Mouse (Mus musculus) forebrain, embryonic 16.5 days (tissue): Measurements from ENCODE around the gene Wiz. TPM values are rescaled to one million over a fixed set of nuclear protein-coding genes. Genes with fewer than 3 reads are reported as not detected.

Source experiments
- ATAC-seq: fragments of 200-750 bp; cut with Nextera tagmentation; 2 replicates; pipeline ENCODE4 v1.8.0; 2017; ENCODE audit warnings: mild to moderate bottlenecking, moderate library complexity
- H3K27ac ChIP-seq: fragments of 300-500 bp; sonication (generic); 2 replicates; pipeline ENCODE4 v1.5.1; 2014; ENCODE audit warnings: low read length, control low read depth
- H3K27me3 ChIP-seq: fragments of 300-500 bp; sonication (generic); replicated peaks from 2 replicates; pipeline ENCODE4 v1.6.1; 2014; ENCODE audit warnings: low read length; ENCODE audit not compliant: control insufficient read depth, insufficient read depth
- H3K36me3 ChIP-seq: fragments of 300-500 bp; sonication (generic); 2 replicates; pipeline ENCODE4 v1.6.1; 2014; ENCODE audit not compliant: control insufficient read depth, insufficient read depth
- H3K4me1 ChIP-seq: fragments of 300-500 bp; sonication (generic); replicated peaks from 2 replicates; pipeline ENCODE4 v1.6.1; 2014; ENCODE audit warnings: low read length; ENCODE audit not compliant: control insufficient read depth, insufficient read depth
- H3K4me2 ChIP-seq: fragments of 300-500 bp; sonication (generic); 2 replicates; pipeline ENCODE4 v1.6.1; 2014; ENCODE audit warnings: mild to moderate bottlenecking, low read length, control low read depth
- H3K4me3 ChIP-seq: fragments of 300-500 bp; sonication (generic); replicated peaks from 2 replicates; pipeline ENCODE4 v1.5.1; 2014; ENCODE audit warnings: mild to moderate bottlenecking, low read length, control low read depth
- H3K9ac ChIP-seq: fragments of 300-500 bp; sonication (generic); replicated peaks from 2 replicates; pipeline ENCODE4 v1.6.1; 2014; ENCODE audit warnings: low read depth, low read length, control low read depth
- H3K9me3 ChIP-seq: fragments of 300-500 bp; sonication (generic); 2 replicates; pipeline ENCODE4 v1.6.1; 2016; ENCODE audit warnings: low read length; ENCODE audit not compliant: control insufficient read depth
- WGBS: fragments of 180-500 bp; shearing (Covaris S2); extraction: QIAGEN DNeasy Blood & Tissue Kit; methylation state at CpG from one replicate; pipeline ENCODE4 v1.1.7; 2014; 5-methylcytosine and 5-hydroxymethylcytosine counted together
- polyA plus RNA-seq: library from polyadenylated mRNA; unstranded; fragments of >200 nt; fragmentation: Nextera tagmentation; extraction: Ambion mirVana; gene quantifications from 2 replicates; pipeline ENCODE4 v1.2.1, GENCODE M21; 2015

The Wiz gene
- polyA plus RNA-seq, 1 experiment from 2014 or later, result 39.1 TPM

DNA sequence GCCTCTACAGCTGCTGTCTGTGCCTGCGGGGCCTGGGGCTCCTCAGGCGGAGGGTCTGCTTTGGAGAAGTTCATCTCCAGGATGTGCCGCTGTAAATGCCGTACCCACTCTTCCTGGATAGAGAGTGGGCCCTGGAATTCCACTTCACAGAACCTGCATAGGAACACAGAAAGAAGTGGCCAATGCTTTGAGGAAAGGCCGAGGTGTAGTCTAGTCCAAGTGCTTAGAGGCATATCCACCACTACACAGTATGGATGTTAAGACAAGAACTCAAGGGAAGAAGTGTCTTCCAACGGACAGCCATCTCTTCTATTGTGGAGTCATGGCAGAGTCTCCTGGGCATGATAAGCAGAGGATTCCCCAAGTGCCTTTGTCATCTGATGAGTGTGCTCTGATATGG lies 34.2 kb downstream of the Wiz start:
- no peaks in the 10 kb centered on the region for H3K9me3 ChIP-seq
- H3K36me3 ChIP-seq, result peaks cover 49% of the 10 kb centered on the region
- H3K4me2 ChIP-seq, result no peak overlapping the region
- H3K27ac ChIP-seq, result no peak overlapping the region
- no peak overlapping the region for H3K9ac ChIP-seq
- peaks cover 13% of the 10 kb centered on the region for H3K4me1 ChIP-seq
- ATAC-seq, result no peak
- WGBS, result 93% methylated on average over 6 of the region's 6 CpGs
- no peak overlapping the region for H3K4me3 ChIP-seq
- H3K27me3 ChIP-seq, result no peaks in the 10 kb centered on the region

DNA sequence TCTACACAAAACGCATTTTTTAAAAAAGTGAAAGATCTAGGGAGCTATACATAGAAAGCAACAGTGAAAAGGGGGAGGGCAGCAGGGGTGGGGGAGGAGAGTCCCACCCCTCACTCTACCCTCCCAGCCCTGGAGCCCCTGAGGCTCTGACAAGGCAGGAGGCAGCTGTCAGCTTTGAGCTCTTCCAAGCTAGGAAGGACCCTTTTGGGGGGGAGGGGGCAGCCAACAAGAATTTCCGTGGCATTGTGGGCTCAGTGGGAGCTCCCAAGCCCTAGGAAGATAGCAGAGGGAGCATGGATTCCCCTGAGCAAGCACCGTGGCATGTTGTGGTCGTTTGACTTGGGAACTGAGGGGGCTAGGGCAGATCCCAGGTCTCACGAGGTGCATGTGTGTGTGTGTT lies 35.0 kb downstream of the Wiz start:
- Histone ChIP-seq H3K4me1 (peaks cover 20% of the 10 kb centered on the region), H3K36me3 (peaks cover 42% of the 10 kb centered on the region), H3K4me2 (no peak overlapping the region), H3K9ac (peak overlapping the region; percentile 16; the same call in 1 of the 2 replicates), H3K9me3 (no peaks in the 10 kb centered on the region), H3K27ac (peak overlapping the region; percentile 51), H3K4me3 (no peak overlapping the region), H3K27me3 (no peaks in the 10 kb centered on the region)
- ATAC-seq, result no peak
- WGBS, result 60% methylated on average over 5 of the region's 5 CpGs

DNA sequence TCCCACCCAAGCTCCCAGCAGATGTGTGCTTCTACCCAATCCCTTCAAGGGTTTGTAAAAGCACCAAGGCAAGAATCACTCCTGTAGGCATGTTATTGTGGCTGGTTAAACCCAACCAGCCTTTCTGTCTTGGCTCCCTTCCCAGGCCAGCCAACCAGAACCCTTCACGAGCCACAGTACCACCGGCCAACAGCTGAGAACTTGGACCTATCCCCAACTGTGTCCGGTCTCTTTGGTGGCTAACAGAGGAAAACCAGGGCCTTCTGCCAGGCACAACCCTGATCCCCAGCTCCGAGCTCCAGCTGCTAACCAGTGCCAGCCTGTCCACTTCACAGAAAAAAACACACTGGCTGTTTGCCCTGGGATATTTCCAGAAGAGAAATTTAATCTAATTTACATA lies 35.5 kb downstream of the Wiz start:
- Histone ChIP-seq H3K27me3 (no peaks in the 10 kb centered on the region), H3K4me1 (peaks cover 25% of the 10 kb centered on the region), H3K9me3 (no peaks in the 10 kb centered on the region), H3K9ac (no peak overlapping the region), H3K36me3 (peaks cover 37% of the 10 kb centered on the region), H3K4me2 (no peak overlapping the region), H3K27ac (peak overlapping the region; percentile 37), H3K4me3 (no peak overlapping the region)
- peak; percentile 19 for ATAC-seq
- WGBS, result 23% methylated on average over 4 of the region's 4 CpGs

DNA sequence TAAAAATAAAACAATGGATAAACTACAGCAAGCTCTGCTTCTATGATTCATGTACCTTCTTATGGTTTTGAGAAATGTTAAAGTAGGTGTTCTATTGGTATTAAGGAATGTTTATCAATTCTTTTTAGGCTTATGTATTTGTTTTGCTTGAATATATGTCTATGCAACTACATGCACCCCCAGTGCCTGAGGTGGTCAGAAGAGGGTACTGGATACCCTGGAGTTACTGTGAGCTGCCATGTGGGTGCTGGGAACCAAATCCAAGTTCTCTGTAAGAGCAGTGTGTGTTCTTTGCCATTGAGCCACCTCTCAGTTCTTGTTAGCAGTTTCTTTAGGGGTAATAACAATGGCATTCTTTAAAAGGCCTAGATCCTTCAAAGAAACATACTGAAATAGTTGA lies 37.5 kb downstream of the Wiz start:
- H3K9ac ChIP-seq, result no peak overlapping the region
- H3K36me3 ChIP-seq, result peaks cover 21% of the 10 kb centered on the region
- H3K4me3 ChIP-seq, result no peak overlapping the region
- H3K9me3 ChIP-seq, result no peaks in the 10 kb centered on the region
- H3K4me2 ChIP-seq, result no peak overlapping the region
- ATAC-seq, result no peak
- peaks cover 36% of the 10 kb centered on the region for H3K4me1 ChIP-seq
- H3K27ac ChIP-seq, result no peak overlapping the region
- no peaks in the 10 kb centered on the region for H3K27me3 ChIP-seq

DNA sequence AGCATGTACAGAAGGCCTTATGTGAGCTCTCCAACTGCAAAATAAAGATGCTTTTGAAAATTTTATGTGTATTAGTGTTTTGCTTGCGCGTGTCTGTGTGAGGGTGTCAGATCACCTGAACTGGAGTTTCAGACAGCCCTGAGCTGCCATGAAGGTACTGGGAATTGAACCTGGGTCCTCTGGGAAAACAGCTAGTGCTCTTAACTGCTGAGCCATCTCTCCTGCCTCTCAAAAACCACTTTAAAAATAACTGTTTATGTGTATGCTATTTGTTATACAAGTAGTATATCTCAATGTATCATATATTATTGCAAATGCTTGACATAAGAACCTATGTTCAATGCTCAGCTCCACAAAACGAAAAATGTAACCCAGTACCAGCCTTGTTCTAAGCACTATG lies 38.0 kb downstream of the Wiz start:
- 70% methylated on average over 3 of the region's 3 CpGs for WGBS
- no peak for ATAC-seq
- peaks cover 19% of the 10 kb centered on the region for H3K36me3 ChIP-seq
- no peak overlapping the region; the same call in 1 of the 2 replicates for H3K4me2 ChIP-seq
- no peak overlapping the region; the same call in 1 of the 2 replicates for H3K9ac ChIP-seq
- H3K27ac ChIP-seq, result no peak overlapping the region
- no peaks in the 10 kb centered on the region for H3K27me3 ChIP-seq
- no peak overlapping the region for H3K4me3 ChIP-seq
- H3K4me1 ChIP-seq, result peaks cover 36% of the 10 kb centered on the region
- H3K9me3 ChIP-seq, result no peaks in the 10 kb centered on the region

DNA sequence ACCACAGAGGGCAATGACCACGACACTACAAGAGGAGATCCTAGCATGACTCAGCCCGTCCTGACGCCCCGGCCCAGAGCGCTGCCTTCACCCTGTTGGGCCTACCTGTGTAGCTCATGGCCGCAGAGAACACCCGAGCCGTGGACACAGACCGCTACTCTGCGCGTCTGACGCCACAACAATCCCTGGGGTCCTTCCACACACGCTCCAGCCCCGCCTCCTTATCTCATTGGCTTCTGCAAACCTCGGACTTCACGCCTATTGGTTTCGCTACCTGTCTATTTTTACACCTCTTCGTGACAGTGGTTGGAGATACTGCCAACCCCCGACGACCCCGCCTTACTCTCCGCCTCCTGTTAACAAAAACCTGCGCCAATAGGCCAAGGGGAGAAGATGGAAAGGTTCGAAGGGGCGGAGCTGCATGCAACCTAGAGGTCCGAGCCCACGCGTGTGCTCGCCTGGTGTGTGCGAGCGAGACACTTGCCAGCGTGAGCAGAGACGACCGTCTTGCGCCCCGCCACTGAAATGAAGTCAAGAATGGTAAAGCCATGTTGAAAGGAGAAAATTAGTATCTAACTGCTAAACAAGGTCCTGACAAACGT lies 38.8 kb downstream of the Wiz start, which contains the start of gene Akap8l:
Akap8l (minus strand) TSS at position 226 of the 602 bp plus-strand sequence.
- WGBS, result under 1% methylated on average over 37 of the region's 37 CpGs
- ATAC-seq, result peak; percentile 97
- Histone ChIP-seq H3K9me3 (no peaks in the 10 kb centered on the region), H3K4me3 (peak within 1 kb of the TSS; percentile 98), H3K9ac (peak within 1 kb of the TSS; percentile 91), H3K4me2 (peak within 1 kb of the TSS; percentile 90), H3K27me3 (no peaks in the 10 kb centered on the region), H3K4me1 (peaks cover 36% of the 10 kb centered on the region), H3K27ac (peak within 1 kb of the TSS; percentile 82), H3K36me3 (peaks cover 11% of the 10 kb centered on the region)

DNA sequence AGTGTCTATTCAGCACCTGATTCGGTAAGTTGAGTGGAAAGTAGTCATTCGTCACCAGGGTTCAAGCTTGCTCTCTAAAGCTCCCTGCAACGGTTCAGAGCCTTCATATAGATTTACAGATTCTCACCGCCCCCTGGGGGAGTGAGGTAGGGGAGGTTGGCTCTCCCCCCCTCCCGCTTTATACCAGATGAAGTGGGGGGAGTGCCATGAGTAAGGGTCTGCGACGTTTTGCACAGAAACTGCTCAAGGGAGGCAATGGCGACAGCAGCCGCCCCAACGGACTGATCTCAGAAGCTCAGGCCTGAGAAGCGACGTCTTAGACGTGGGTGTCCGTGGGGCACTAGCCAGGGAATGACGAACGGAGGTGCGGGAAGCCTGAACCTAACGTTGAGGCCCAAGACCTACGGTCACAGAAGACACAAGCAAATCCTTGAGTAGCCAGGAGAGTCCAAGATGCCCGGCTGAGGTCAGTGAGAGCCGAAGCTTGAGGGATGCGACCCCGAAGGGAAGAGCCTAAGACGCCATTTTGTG lies 39.3 kb downstream of the Wiz start:
- Histone ChIP-seq H3K4me2 (peak overlapping the region; percentile 90), H3K9me3 (no peaks in the 10 kb centered on the region), H3K27ac (peak overlapping the region; percentile 82), H3K9ac (peak overlapping the region; percentile 91), H3K36me3 (peaks cover 6% of the 10 kb centered on the region), H3K4me1 (peaks cover 36% of the 10 kb centered on the region), H3K27me3 (no peaks in the 10 kb centered on the region), H3K4me3 (peak overlapping the region; percentile 98)
- WGBS, result under 1% methylated on average over 24 of the region's 24 CpGs
- peak; percentile 1 for ATAC-seq

DNA sequence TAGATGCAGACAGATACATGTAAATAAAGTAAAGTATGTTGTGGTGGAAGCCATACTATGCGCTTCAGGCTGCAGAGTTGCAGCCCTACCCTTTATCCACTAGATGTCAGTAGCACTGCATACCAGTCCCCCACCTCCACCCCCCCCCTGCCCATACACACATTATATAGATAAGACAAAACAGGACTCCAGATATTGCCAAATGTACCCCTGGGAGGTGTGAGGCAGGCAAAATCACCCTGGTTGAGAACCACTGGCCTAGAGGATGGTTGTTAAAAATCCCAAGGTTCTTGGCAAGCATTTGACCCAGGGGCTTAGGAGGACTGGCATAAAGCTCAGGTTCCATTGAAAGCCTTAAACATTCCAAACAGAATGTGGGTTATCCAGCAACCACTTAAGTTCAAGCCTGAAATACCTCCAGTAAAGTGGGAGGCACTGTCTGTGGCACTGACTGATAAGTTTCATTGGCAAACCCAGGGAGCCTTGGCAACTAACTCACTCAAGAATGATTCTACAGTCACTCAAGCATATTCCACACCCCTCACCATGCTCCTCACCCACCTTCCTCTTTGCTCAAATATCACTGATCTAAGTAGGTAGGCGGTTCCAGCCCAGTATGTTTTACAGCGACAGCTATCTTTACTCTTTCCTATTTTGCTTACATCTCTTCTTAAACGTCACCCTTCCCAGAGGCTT lies 40.1 kb downstream of the Wiz start:
- H3K4me1 ChIP-seq, result peaks cover 30% of the 10 kb centered on the region
- H3K36me3 ChIP-seq, result peaks cover 3% of the 10 kb centered on the region
- H3K4me3 ChIP-seq, result peak overlapping the region; percentile 98
- peak overlapping the region; percentile 90 for H3K4me2 ChIP-seq
- peak overlapping the region; percentile 26; the same call in 1 of the 2 replicates for H3K9ac ChIP-seq
- 6% methylated on average over 4 of the region's 4 CpGs for WGBS
- H3K27ac ChIP-seq, result no peak overlapping the region
- H3K27me3 ChIP-seq, result no peaks in the 10 kb centered on the region
- ATAC-seq, result no peak
- H3K9me3 ChIP-seq, result no peaks in the 10 kb centered on the region

DNA sequence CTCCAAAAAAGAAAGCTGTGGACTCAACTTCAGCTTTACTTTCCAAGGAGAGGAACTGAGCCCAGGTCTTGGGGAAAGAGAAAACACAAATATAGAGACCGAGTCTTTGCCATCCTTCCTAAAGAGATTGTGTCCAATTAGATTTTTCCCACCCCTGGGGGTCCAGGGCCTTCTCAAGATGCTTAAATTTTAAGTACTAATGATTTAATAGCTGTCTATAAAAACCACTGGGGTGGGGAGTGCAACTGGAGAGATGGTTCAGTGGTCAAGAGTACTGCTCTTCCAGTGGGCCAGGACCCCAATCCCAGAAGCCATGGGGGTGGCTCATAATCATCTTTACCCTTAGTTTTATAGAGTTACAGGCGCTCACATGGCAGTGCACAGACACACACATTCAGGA lies 40.8 kb downstream of the Wiz start:
- ATAC-seq, result no peak
- peaks cover 24% of the 10 kb centered on the region for H3K4me1 ChIP-seq
- H3K9me3 ChIP-seq, result no peaks in the 10 kb centered on the region
- H3K4me3 ChIP-seq, result no peak overlapping the region
- no peak overlapping the region for H3K9ac ChIP-seq
- H3K27ac ChIP-seq, result no peak overlapping the region
- no peaks in the 10 kb centered on the region for H3K36me3 ChIP-seq
- WGBS, result 93% methylated on average over 2 of the region's 2 CpGs
- peak overlapping the region; percentile 90; the same call in 1 of the 2 replicates for H3K4me2 ChIP-seq
- H3K27me3 ChIP-seq, result no peaks in the 10 kb centered on the region
